Mouse (Mus musculus): ENCODE data around the gene Slc30a6.
"Not testable (repeated sequence)": the region's sequence is repeated elsewhere in the genome, so short reads cannot be mapped to it uniquely, and the experiment has no call there.

Slc30a6 gene

DNA sequence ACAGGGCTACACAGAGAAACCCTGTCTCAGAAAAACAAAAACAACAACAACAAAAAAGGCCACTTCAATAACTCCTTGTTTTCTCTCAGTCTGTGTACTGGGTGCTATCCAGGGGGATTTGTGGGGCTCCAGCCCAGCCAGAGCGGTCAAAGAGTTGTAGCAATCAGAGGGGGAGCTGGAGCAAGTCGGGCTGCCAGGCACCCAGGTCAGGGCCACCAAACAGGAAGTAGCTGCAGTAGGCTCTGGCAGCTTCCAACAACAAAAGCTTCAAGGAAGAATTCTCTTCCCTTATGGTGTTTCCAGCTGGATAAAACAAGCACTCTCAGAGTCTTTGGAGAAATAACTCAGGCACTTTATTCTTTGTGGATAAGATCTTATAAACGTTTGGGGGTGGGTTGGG lies 58.5 kb downstream of the Slc30a6 start:
- no peak for DNase-seq

GRCm38 (mm10) chr17:74454660-74455059 lies 59.3 kb downstream of the Slc30a6 start:
- no peak for DNase-seq

DNA sequence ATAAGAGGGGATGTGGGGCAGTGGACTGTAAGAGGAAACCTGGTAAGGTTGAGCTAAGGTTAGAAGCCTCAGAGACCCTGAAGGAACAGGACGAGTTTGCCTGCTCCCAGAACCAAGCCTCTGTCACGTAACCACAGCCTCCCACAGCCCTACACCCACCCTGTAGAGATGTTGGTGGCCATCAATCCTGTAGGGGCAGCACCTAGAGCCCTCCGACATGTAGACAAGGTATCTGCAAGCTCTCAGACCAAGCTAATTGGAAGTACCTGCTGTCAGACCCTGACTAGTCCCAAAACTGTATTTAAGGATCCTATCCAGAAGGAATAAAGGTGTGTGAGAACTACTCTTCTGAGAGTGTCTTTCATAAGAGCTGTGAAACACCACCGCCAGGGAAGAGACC lies 60.0 kb downstream of the Slc30a6 start:
- no peak for DNase-seq

DNA sequence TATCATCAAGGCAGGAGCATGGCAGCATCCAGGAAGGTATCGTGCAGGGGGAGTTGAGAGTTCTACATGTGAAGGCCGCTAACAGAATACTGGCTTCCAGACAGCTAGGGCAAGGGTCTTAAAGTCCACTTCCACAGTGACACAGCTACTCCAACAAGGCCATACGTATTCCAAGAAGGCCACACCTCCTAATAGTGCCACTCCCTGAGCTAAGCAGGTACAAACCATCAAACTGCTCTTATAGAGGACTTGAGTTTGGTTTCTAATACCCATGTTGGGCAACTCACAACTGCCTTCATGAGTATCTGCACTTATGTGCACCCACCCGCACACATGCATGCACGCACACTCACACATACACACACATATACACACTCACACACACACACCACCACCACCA lies 61.4 kb downstream of the Slc30a6 start:
- DNase-seq, result no peak

- no peak for DNase-seq
Measured at GRCm38 (mm10) chr17:74457972-74458677, 62.7 kb downstream of the Slc30a6 start.

GRCm38 (mm10) chr17:74458711-74459408 lies 63.5 kb downstream of the Slc30a6 start, which contains the start of gene Nlrc4:
Nlrc4 (minus strand) TSS chr17:74459142.
- DNase-seq, result no peak

- no peak for DNase-seq
Measured at GRCm38 (mm10) chr17:74463510-74463909, 68.1 kb downstream of the Slc30a6 start.

DNA sequence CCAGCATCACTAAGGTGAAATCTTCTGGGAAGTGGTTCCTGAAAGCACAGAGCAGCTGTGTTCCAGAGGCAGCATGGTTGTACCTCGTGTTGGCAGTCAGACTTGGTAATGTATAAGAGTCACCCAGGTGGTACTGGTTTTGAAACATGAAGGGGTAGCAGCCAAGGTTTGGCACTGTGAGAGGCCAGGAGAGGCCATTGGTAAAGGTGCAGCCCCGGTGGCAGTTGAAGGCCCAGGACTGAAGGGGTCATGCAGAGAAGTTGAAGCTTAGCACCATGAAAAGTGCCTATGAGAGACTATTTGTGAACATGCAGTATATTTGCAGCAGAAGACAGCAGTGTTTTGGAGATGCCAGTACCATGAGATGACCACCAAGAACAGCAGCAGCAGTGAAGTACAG lies 72.6 kb downstream of the Slc30a6 start:
- DNase-seq, result not testable (repeated sequence)

DNA sequence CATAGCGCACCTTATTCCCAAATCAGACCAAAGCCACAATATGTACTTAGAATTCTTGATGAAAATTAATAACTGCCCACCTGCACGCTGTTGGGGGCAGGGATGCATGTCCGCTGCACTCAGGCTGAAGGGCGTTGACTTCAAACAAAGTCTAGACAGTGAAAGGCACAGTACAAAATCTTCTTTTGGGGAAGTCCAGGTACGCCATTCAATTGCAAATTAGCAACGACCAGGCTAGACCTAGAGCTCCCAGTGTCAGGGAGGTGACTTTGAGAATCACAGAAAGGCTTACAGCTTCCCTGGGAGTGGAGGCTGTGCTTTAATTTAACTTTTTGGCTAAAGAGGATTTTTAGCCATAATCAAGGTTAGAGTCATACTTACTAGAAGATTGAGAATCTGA lies 74.7 kb downstream of the Slc30a6 start:
- not testable (repeated sequence) for DNase-seq
